Mouse (Mus musculus): Measurements from ENCODE around the gene Abhd6. TPM values are rescaled to one million over a fixed set of nuclear protein-coding genes. Genes with fewer than 3 reads are reported as not detected.

Abhd6 gene
- polyA plus RNA-seq, 1 experiment from 2014 or later = 21.0 TPM

DNA sequence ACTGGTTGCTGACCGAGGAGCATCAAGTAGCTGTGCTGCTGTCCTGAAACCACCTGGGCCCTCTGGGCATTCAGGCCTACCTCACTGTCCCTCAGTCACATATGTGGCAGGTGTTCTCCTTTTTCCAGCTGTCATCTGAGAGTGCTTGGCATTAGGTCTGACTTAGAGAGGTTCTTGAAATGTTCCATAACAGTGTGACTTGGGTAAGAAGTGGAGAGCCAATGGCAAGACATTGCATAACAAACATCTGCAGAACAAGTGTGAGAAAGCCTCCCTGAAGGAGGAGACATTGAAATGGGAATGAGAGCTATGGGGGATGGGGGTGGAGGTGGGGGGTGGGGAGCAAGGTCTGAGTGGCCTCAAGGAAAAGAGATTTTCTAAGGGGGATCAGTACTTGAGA lies 80.2 kb downstream of the Abhd6 start:
- no peak for DNase-seq (ENCODE audit: low spot score)
- Histone ChIP-seq H3K27me3 (ENCODE audit: control insufficient read depth, insufficient read depth, low read length) (no peaks in the 10 kb centered on the region), H3K4me2 (ENCODE audit: low read depth, low read length) (no peak overlapping the region), H3K36me3 (replicated peaks; ENCODE audit: control insufficient read depth, insufficient read depth, low read depth, low read length) (no peaks in the 10 kb centered on the region), H3K9ac (replicated peaks; ENCODE audit: low read length) (no peak overlapping the region), H3K9me3 (replicated peaks; ENCODE audit: control insufficient read depth, low read length) (no peaks in the 10 kb centered on the region), H3K4me3 (ENCODE audit: low read depth, low read length) (no peak overlapping the region), H3K4me1 (ENCODE audit: control insufficient read depth, insufficient read depth, low read length) (no peaks in the 10 kb centered on the region), H3K27ac (replicated peaks; ENCODE audit: low read depth, low read length) (no peak overlapping the region)
- no peak for ATAC-seq (replicated peaks; ENCODE audit: insufficient number of reproducible peaks, low FRiP score, low TSS enrichment, low read depth)
- 90% methylated on average over 1 of the region's 1 CpGs for WGBS

DNA sequence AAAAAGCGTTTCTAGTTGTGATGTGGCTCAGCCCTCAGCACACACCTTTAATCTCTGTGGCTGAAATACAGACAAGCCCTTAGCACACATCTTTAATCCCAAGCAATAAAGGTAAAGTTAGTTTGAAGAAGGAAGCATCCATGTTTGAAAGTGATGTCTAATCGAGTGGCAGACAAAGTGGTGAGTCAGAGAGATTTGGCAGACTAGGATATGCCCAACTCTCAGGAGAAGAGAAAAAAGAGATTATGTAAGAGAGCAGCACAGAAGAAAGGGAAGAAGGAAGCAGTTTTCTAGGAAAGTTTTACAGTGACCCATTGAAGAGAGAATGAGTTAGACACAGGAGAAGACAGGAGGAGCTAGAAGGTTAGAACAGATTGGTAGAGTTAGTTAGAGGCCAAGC lies 86.3 kb downstream of the Abhd6 start:
- peaks cover 2% of the 10 kb centered on the region; the same call in 1 of the 2 replicates for H3K36me3 ChIP-seq (replicated peaks; ENCODE audit: control insufficient read depth, insufficient read depth, low read depth, low read length)
- no peak for DNase-seq (ENCODE audit: low spot score)
- no peak overlapping the region for H3K9ac ChIP-seq (replicated peaks; ENCODE audit: low read length)
- no peak overlapping the region for H3K4me3 ChIP-seq (ENCODE audit: low read depth, low read length)
- no peaks in the 10 kb centered on the region for H3K27me3 ChIP-seq (ENCODE audit: control insufficient read depth, insufficient read depth, low read length)
- no peak for ATAC-seq (replicated peaks; ENCODE audit: insufficient number of reproducible peaks, low FRiP score, low TSS enrichment, low read depth)
- 94% methylated on average over 2 of the region's 2 CpGs for WGBS
- H3K4me2 ChIP-seq (ENCODE audit: low read depth, low read length) = no peak overlapping the region
- H3K4me1 ChIP-seq (ENCODE audit: control insufficient read depth, insufficient read depth, low read length) = no peaks in the 10 kb centered on the region
- no peak overlapping the region for H3K27ac ChIP-seq (replicated peaks; ENCODE audit: low read depth, low read length)
- H3K9me3 ChIP-seq (replicated peaks; ENCODE audit: control insufficient read depth, low read length) = no peaks in the 10 kb centered on the region

GRCm38 (mm10) chr14:8092573-8092972 lies 89.9 kb downstream of the Abhd6 start:
- no peak overlapping the region for H3K9ac ChIP-seq (replicated peaks; ENCODE audit: low read length)
- no peaks in the 10 kb centered on the region for H3K4me1 ChIP-seq (ENCODE audit: control insufficient read depth, insufficient read depth, low read length)
- H3K36me3 ChIP-seq (replicated peaks; ENCODE audit: control insufficient read depth, insufficient read depth, low read depth, low read length) = peaks cover 2% of the 10 kb centered on the region; the same call in 1 of the 2 replicates
- DNase-seq (ENCODE audit: low spot score) (peak; percentile 80), ATAC-seq (replicated peaks; ENCODE audit: insufficient number of reproducible peaks, low FRiP score, low TSS enrichment, low read depth) (no peak)
- no peak overlapping the region for H3K27ac ChIP-seq (replicated peaks; ENCODE audit: low read depth, low read length)
- H3K4me2 ChIP-seq (ENCODE audit: low read depth, low read length) = no peak overlapping the region
- WGBS = 93% methylated on average over 2 of the region's 2 CpGs
- H3K9me3 ChIP-seq (replicated peaks; ENCODE audit: control insufficient read depth, low read length) = no peaks in the 10 kb centered on the region
- no peak overlapping the region for H3K4me3 ChIP-seq (ENCODE audit: low read depth, low read length)
- H3K27me3 ChIP-seq (ENCODE audit: control insufficient read depth, insufficient read depth, low read length) = no peaks in the 10 kb centered on the region

DNA sequence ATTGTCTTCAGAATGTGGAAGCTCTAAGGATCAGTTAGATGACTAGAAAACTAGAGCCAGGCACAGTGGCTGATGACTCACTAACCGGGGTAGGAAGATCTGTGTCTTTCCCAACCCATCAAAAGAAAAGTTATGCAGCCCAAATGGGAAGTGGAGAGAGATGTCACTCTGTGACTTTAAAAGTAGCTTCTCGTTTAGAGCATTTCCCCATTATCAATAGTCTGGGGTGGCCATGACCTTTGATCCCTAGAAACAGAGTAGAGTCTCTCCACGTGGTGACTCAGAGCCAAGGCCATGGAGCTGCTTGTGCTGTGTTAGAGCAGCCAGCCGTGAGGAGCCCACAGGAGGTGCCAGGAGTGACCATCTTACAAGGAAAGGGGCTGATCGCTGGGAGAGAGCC lies 90.7 kb downstream of the Abhd6 start:
- Histone ChIP-seq H3K9me3 (replicated peaks; ENCODE audit: control insufficient read depth, low read length) (no peaks in the 10 kb centered on the region), H3K27ac (replicated peaks; ENCODE audit: low read depth, low read length) (no peak overlapping the region), H3K4me3 (ENCODE audit: low read depth, low read length) (no peak overlapping the region), H3K4me1 (ENCODE audit: control insufficient read depth, insufficient read depth, low read length) (no peaks in the 10 kb centered on the region), H3K27me3 (ENCODE audit: control insufficient read depth, insufficient read depth, low read length) (no peaks in the 10 kb centered on the region), H3K9ac (replicated peaks; ENCODE audit: low read length) (no peak overlapping the region), H3K4me2 (ENCODE audit: low read depth, low read length) (no peak overlapping the region), H3K36me3 (replicated peaks; ENCODE audit: control insufficient read depth, insufficient read depth, low read depth, low read length) (peaks cover 2% of the 10 kb centered on the region; the same call in 1 of the 2 replicates)
- WGBS = 58% methylated on average over 5 of the region's 5 CpGs
- ATAC-seq (replicated peaks; ENCODE audit: insufficient number of reproducible peaks, low FRiP score, low TSS enrichment, low read depth) (no peak), DNase-seq (ENCODE audit: low spot score) (no peak)

GRCm38 (mm10) chr14:8094931-8095561 lies 92.3 kb downstream of the Abhd6 start:
- H3K4me2 ChIP-seq (ENCODE audit: low read depth, low read length) = no peak overlapping the region
- no peaks in the 10 kb centered on the region for H3K27me3 ChIP-seq (ENCODE audit: control insufficient read depth, insufficient read depth, low read length)
- H3K9me3 ChIP-seq (replicated peaks; ENCODE audit: control insufficient read depth, low read length) = no peaks in the 10 kb centered on the region
- ATAC-seq (replicated peaks; ENCODE audit: insufficient number of reproducible peaks, low FRiP score, low TSS enrichment, low read depth) (no peak), DNase-seq (ENCODE audit: low spot score) (no peak)
- H3K4me3 ChIP-seq (ENCODE audit: low read depth, low read length) = no peak overlapping the region
- no peak overlapping the region for H3K9ac ChIP-seq (replicated peaks; ENCODE audit: low read length)
- no peaks in the 10 kb centered on the region for H3K36me3 ChIP-seq (replicated peaks; ENCODE audit: control insufficient read depth, insufficient read depth, low read depth, low read length)
- WGBS = 54% methylated on average over 3 of the region's 3 CpGs
- no peaks in the 10 kb centered on the region for H3K4me1 ChIP-seq (ENCODE audit: control insufficient read depth, insufficient read depth, low read length)
- no peak overlapping the region for H3K27ac ChIP-seq (replicated peaks; ENCODE audit: low read depth, low read length)

- no peak overlapping the region for H3K9ac ChIP-seq (replicated peaks; ENCODE audit: low read length)
- H3K4me3 ChIP-seq (ENCODE audit: low read depth, low read length) = no peak overlapping the region
- no peaks in the 10 kb centered on the region for H3K9me3 ChIP-seq (replicated peaks; ENCODE audit: control insufficient read depth, low read length)
- H3K4me1 ChIP-seq (ENCODE audit: control insufficient read depth, insufficient read depth, low read length) = no peaks in the 10 kb centered on the region
- WGBS = 78% methylated on average over 7 of the region's 7 CpGs
- no peak overlapping the region for H3K27ac ChIP-seq (replicated peaks; ENCODE audit: low read depth, low read length)
- H3K4me2 ChIP-seq (ENCODE audit: low read depth, low read length) = no peak overlapping the region
- no peaks in the 10 kb centered on the region for H3K27me3 ChIP-seq (ENCODE audit: control insufficient read depth, insufficient read depth, low read length)
- ATAC-seq (replicated peaks; ENCODE audit: insufficient number of reproducible peaks, low FRiP score, low TSS enrichment, low read depth) (no peak), DNase-seq (ENCODE audit: low spot score) (no peak)
- no peaks in the 10 kb centered on the region for H3K36me3 ChIP-seq (replicated peaks; ENCODE audit: control insufficient read depth, insufficient read depth, low read depth, low read length)
Measured at GRCm38 (mm10) chr14:8095562-8095950, 92.9 kb downstream of the Abhd6 start.

GRCm38 (mm10) chr14:8097978-8098686 lies 95.4 kb downstream of the Abhd6 start, which contains the start of gene Pxk:
Pxk (plus strand) TSS chr14:8098211.
- H3K27ac ChIP-seq (replicated peaks; ENCODE audit: low read depth, low read length) = no peak within 1 kb of the TSS

DNA sequence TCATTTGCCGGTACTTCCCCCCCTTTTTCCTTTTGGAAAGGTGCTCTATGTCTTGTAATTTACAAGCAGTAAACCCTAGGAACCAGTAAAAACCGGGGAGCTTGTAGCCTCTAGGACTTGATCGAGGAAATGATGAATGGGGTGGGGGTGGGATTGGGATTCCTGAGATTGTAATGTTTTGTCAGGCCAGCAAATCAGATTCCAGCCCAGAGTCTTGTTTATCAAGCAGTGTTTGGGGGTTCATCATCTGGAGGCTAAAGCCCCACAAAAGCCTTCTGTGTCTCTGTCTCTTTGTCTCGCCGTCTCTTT lies 95.9 kb downstream of the Abhd6 start:
- DNase-seq (ENCODE audit: low spot score) = peak; percentile 21
- no peaks in the 10 kb centered on the region for H3K9me3 ChIP-seq (replicated peaks; ENCODE audit: control insufficient read depth, low read length)
- peak overlapping the region; percentile 67 for H3K4me2 ChIP-seq (ENCODE audit: low read depth, low read length)
- peak overlapping the region; percentile 79 for H3K9ac ChIP-seq (replicated peaks; ENCODE audit: low read length)
- peak overlapping the region; percentile 80 for H3K4me3 ChIP-seq (ENCODE audit: low read depth, low read length)
- no peaks in the 10 kb centered on the region for H3K27me3 ChIP-seq (ENCODE audit: control insufficient read depth, insufficient read depth, low read length)
- H3K4me1 ChIP-seq (ENCODE audit: control insufficient read depth, insufficient read depth, low read length) = no peaks in the 10 kb centered on the region
- H3K27ac ChIP-seq (replicated peaks; ENCODE audit: low read depth, low read length) = no peak overlapping the region
- H3K36me3 ChIP-seq (replicated peaks; ENCODE audit: control insufficient read depth, insufficient read depth, low read depth, low read length) = no peaks in the 10 kb centered on the region
- ATAC-seq (replicated peaks; ENCODE audit: insufficient number of reproducible peaks, low FRiP score, low TSS enrichment, low read depth) = no peak
- WGBS = 2% methylated on average over 5 of the region's 5 CpGs

More at GRCm38 (mm10) chr14:8097978-8098686, 95.4 kb downstream of the Abhd6 start, which contains the start of gene Pxk:
- WGBS = under 1% methylated on average over 59 of the region's 89 CpGs
- Histone ChIP-seq H3K4me3 (ENCODE audit: low read depth, low read length) (peak within 1 kb of the TSS; percentile 80), H3K36me3 (replicated peaks; ENCODE audit: control insufficient read depth, insufficient read depth, low read depth, low read length) (no peaks in the 10 kb centered on the region), H3K27me3 (ENCODE audit: control insufficient read depth, insufficient read depth, low read length) (no peaks in the 10 kb centered on the region), H3K9ac (replicated peaks; ENCODE audit: low read length) (peak within 1 kb of the TSS; percentile 79), H3K4me2 (ENCODE audit: low read depth, low read length) (peak within 1 kb of the TSS; percentile 67), H3K4me1 (ENCODE audit: control insufficient read depth, insufficient read depth, low read length) (no peaks in the 10 kb centered on the region), H3K9me3 (replicated peaks; ENCODE audit: control insufficient read depth, low read length) (no peaks in the 10 kb centered on the region)
- ATAC-seq (replicated peaks; ENCODE audit: insufficient number of reproducible peaks, low FRiP score, low TSS enrichment, low read depth) (peak; percentile 94), DNase-seq (ENCODE audit: low spot score) (peak; percentile 96)

Measured in embryonic facial prominence, embryonic 11.5 days (tissue).